Comparison of ENCODE assay signal across 9 mouse cellular contexts in the genomic region with DNA sequence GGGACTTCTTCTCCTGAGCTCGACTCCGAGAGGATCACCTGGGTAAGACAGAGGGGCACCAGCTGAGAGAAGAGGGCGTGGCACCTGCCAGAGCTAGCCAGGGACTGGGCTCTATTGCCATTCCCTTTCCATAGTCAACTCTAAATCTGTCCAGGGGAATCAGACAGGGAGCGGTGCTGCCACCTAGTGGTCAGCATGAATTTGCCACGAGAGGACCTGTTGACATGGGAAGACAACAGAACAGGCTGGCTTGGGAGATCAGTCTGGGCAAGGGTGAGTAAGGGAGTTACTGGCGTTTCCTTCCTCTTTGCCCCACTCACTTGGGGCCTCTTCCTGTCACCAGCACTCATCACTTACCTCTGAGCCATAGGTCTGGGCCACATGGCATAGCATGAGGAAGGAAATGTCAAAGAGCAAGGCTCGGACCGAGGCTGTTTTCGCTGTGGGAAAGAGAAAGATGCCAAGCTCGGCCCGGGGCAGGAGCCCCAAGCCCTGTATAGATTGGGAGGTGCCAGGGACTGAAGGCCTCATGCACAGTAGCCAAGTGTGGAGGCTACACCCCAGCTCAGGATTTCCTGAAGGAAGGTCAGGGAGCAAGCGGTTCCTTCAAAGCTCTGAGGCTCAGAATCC. TPM values are rescaled to one million over a fixed set of nuclear protein-coding genes. Genes with fewer than 3 reads are reported as not detected.
DNase-seq lines count a peak whose midpoint lies in the region; ATAC-seq and TF ChIP-seq lines count a peak whose summit lies in the region.
"Had no signal": no experiment of that assay in that cellular context is flagged by ENCODE, and none has a peak within 500 bp of the region (broad histone marks: within the 10 kb centered on the region; RNA-seq: fewer than 3 reads in every experiment).

No protein-coding gene starts in this region.

- no peak overlapping the region for H3K4me2 ChIP-seq in forebrain, embryonic 14.5 days (ENCODE audit: low read length)
- peak overlapping the region; percentile 20 for H3K4me2 ChIP-seq in lung, postnatal 0 days (replicated peaks; ENCODE audit: low read depth, low read length)

- no peak overlapping the region for H3K4me3 ChIP-seq in forebrain, embryonic 14.5 days (ENCODE audit: low read depth, low read length)
- H3K4me3 ChIP-seq in lung, postnatal 0 days (ENCODE audit: low read depth, low read length), result no peak overlapping the region

- no peak overlapping the region for H3K9ac ChIP-seq in forebrain, embryonic 14.5 days (ENCODE audit: low read length)
- no peak overlapping the region for H3K9ac ChIP-seq in lung, postnatal 0 days (replicated peaks; ENCODE audit: low read depth)

- H3K27me3 ChIP-seq in forebrain, embryonic 14.5 days (replicated peaks; ENCODE audit: control insufficient read depth, insufficient read depth, low read length), result no peaks in the 10 kb centered on the region
- H3K27me3 ChIP-seq in lung, postnatal 0 days (replicated peaks; ENCODE audit: insufficient read depth, low read length), result no peaks in the 10 kb centered on the region

- DNase-seq in MEL-GATA-1-ER (ENCODE audit: extremely low read depth, low read depth), result peak; percentile 64
- DNase-seq in c-Kit-positive CD71-positive TER-119-positive erythroid progenitor cells, embryonic 14.5 days (ENCODE audit: low spot score), result peak; percentile 80
- DNase-seq in forebrain, embryonic 14.5 days (ENCODE audit: low spot score), result peak; percentile 83
- peak; percentile 69 for DNase-seq in heart, postnatal 25 days (ENCODE audit: low spot score)
- DNase-seq in layer of hippocampus, adult 9-10 months (ENCODE audit: low spot score), result peak; percentile 59
- peak; percentile 92 for DNase-seq in lung, postnatal 0 days (ENCODE audit: low spot score)
- peak; percentile 84 for DNase-seq in retina, postnatal 7 days (ENCODE audit: low read depth, low spot score)
- peak; percentile 75 to 85 for DNase-seq in urinary bladder, postnatal 36 days (ENCODE audit: low spot score in 2 of 2)

- no peak overlapping the region for H3K27ac ChIP-seq in forebrain, embryonic 14.5 days (ENCODE audit: low read depth, low read length)
- peak overlapping the region; percentile 83 for H3K27ac ChIP-seq in lung, postnatal 0 days (ENCODE audit: low read length)

- ATAC-seq in forebrain, embryonic 14.5 days, result peak; percentile 55
- ATAC-seq in lung, postnatal 0 days, result peak; percentile 26

- TF ChIP-seq CTCF in lung, postnatal 0 days (IDR thresholded peaks at IDR 0.05), result peak; percentile 99

- H3K36me3 ChIP-seq in forebrain, embryonic 14.5 days (ENCODE audit: control insufficient read depth, insufficient read depth, low read length), result peaks cover 95% of the 10 kb centered on the region
- H3K36me3 ChIP-seq in lung, postnatal 0 days (ENCODE audit: insufficient read depth, low read length), result no peaks in the 10 kb centered on the region

- no peaks in the 10 kb centered on the region for H3K9me3 ChIP-seq in forebrain, embryonic 14.5 days (replicated peaks; ENCODE audit: control insufficient read depth, low read length)
- H3K9me3 ChIP-seq in lung, postnatal 0 days (ENCODE audit: low read length), result no peaks in the 10 kb centered on the region

- H3K4me1 ChIP-seq in forebrain, embryonic 14.5 days (ENCODE audit: control insufficient read depth, insufficient read depth, low read length), result no peaks in the 10 kb centered on the region
- H3K4me1 ChIP-seq in lung, postnatal 0 days (ENCODE audit: insufficient read depth, low read depth, low read length), result peaks cover 18% of the 10 kb centered on the region

- intact Hi-C loops in heart, postnatal 25 days (cut with DNase I), result loop anchor here (2.0 kb wide), 1 partner anchor 78 kb away; no protein-coding TSS in a partner anchor

- 55% methylated on average over 12 of the region's 12 CpGs for WGBS in forebrain, embryonic 14.5 days
- 38% methylated on average over 12 of the region's 12 CpGs for WGBS in lung, postnatal 0 days

- no peak for TF ChIP-seq EP300 in lung, postnatal 0 days (IDR thresholded peaks at IDR 0.05)

RNA-seq across cellular contexts. Expression of a gene that starts 9.5 kb away (rescaled TPM):
- not detected in 2 replicates for polyA plus RNA-seq in forebrain, embryonic 14.5 days (2014; fragmentation: Nextera tagmentation; extraction: Ambion mirVana)
- total RNA-seq in heart, postnatal 25 days (2021), result not detected
- 0.19 TPM in 1 of 2 replicates, not detected in the other for polyA plus RNA-seq in lung, postnatal 0 days (2015; fragmentation: Nextera tagmentation; extraction: Ambion mirVana)
- polyA plus RNA-seq: neural tube, embryonic 14.5 days had no signal

RNA-seq across cellular contexts. Expression of a gene that starts 18.7 kb away (rescaled TPM):
- 76.0 and 85.9 TPM in 2 replicates for polyA plus RNA-seq in forebrain, embryonic 14.5 days (2014; fragmentation: Nextera tagmentation; extraction: Ambion mirVana)
- total RNA-seq in heart, postnatal 25 days (2021), result 10 to 100 TPM; 45.2 to 48.8 TPM
- 19.9 and 20.6 TPM in 2 replicates for polyA plus RNA-seq in lung, postnatal 0 days (2015; fragmentation: Nextera tagmentation; extraction: Ambion mirVana)

RNA-seq across cellular contexts. Expression of a gene that starts 28.2 kb away (rescaled TPM):
- 121 and 144 TPM in 2 replicates for polyA plus RNA-seq in forebrain, embryonic 14.5 days (2014; fragmentation: Nextera tagmentation; extraction: Ambion mirVana)
- total RNA-seq in heart, postnatal 25 days (2021), result 100 to 1,000 TPM in 1 of 2 experiments, 10 to 100 TPM in 1; 98.7 to 104 TPM
- polyA plus RNA-seq in lung, postnatal 0 days (2015; fragmentation: Nextera tagmentation; extraction: Ambion mirVana), result 105 and 107 TPM in 2 replicates

RNA-seq across cellular contexts. Expression of a gene that starts 29.9 kb away (rescaled TPM):
- 164 and 199 TPM in 2 replicates for polyA plus RNA-seq in forebrain, embryonic 14.5 days (2014; fragmentation: Nextera tagmentation; extraction: Ambion mirVana)
- 100 to 1,000 TPM; 102 to 117 TPM for total RNA-seq in heart, postnatal 25 days (2021)
- polyA plus RNA-seq in lung, postnatal 0 days (2015; fragmentation: Nextera tagmentation; extraction: Ambion mirVana), result 38.1 and 40.5 TPM in 2 replicates

RNA-seq across cellular contexts. Expression of a gene that starts 46.4 kb away (rescaled TPM):
- not detected in 2 replicates for polyA plus RNA-seq in forebrain, embryonic 14.5 days (2014; fragmentation: Nextera tagmentation; extraction: Ambion mirVana)
- not detected for total RNA-seq in heart, postnatal 25 days (2021)
- polyA plus RNA-seq in lung, postnatal 0 days (2015; fragmentation: Nextera tagmentation; extraction: Ambion mirVana), result not detected in 2 replicates
- polyA plus RNA-seq: neural tube, embryonic 14.5 days had no signal
